Mouse (Mus musculus): ENCODE data around the gene Trim39. TPM values are rescaled to one million over a fixed set of nuclear protein-coding genes. Genes with fewer than 3 reads are reported as not detected.
"Not testable (repeated sequence)": the region's sequence is repeated elsewhere in the genome, so short reads cannot be mapped to it uniquely, and the experiment has no call there.

The Trim39 gene
- polyA plus RNA-seq, 1 experiment: 5.1 TPM

DNA sequence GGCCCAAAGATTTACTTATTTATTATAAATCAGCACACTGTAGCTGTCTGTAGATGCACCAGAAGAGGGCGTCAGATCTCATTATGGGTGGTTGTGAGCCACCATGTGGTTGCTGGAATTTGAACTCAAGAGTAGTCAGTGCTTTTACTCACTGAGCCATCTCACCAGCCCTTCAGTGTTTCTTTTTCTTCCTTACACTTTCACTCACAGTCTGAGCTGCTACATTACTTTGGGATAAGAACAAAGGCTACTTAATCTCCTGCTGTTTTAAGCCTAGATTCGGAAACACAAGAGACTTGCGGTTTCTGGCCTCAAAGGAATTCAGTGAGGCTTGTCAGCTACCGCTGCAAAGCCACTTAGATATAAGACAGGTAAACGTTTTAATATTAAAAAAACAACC, 28.0 kb downstream of the Trim39 start:
- Histone ChIP-seq H3K36me3 (ENCODE audit: control insufficient read depth, insufficient read depth) (no peaks in the 10 kb centered on the region), H3K79me3 (ENCODE audit: low read depth) (no peaks in the 10 kb centered on the region), H3ac (ENCODE audit: control insufficient read depth, insufficient read length, low read depth) (no peak overlapping the region), H3K4me3 (ENCODE audit: insufficient read depth, poor library complexity, severe bottlenecking) (no peak overlapping the region), H3K27me3 (ENCODE audit: control insufficient read depth, insufficient read depth, insufficient read length) (no peaks in the 10 kb centered on the region), H3K79me2 (ENCODE audit: control insufficient read depth, insufficient read depth) (no peaks in the 10 kb centered on the region)
- TF ChIP-seq USF1 (IDR thresholded peaks at IDR 0.05; ENCODE audit: low read depth) (no peak), FOSL1 (IDR thresholded peaks at IDR 0.05; ENCODE audit: insufficient read depth, low read length, poor library complexity, severe bottlenecking) (no peak), CTCF (IDR thresholded peaks at IDR 0.05; ENCODE audit: control insufficient read depth, insufficient read depth, insufficient read length) (no peak), CEBPB (IDR thresholded peaks at IDR 0.05; ENCODE audit: low read depth) (no peak), MYOD1 (IDR thresholded peaks at IDR 0.05; ENCODE audit: control insufficient read depth, insufficient read length, low read depth) (no peak), MAX (IDR thresholded peaks at IDR 0.05) (no peak)

DNA sequence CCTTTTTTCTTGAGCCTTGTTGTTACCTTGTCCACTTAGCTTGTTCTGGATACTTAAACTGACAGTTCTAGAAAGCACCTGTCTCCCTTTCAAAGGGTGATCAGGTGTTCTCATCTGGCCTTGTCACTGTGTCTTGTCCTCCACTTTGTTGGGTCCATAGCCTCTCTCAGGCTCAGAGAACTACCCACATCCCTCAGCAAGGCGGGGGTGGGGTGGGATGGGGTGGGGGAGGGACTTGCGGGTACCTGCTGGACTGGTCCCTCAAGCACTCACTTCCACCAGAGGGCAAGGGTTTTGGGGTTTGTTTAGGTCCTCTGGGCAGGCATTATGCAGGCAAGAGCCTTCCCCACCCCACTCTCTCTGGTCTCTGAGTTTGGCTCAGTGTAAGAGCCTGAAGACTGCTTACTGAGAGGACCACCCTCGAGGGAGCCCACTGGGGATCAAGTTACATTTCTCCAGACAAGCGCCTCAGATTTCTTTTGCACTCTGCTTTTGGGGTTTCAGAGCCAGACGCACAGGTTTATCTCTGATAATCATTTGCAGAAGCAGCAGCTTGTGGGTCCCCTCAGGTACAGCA, 31.3 kb downstream of the Trim39 start:
- Histone ChIP-seq H3ac (ENCODE audit: control insufficient read depth, insufficient read length, low read depth) (no peak overlapping the region), H3K79me3 (ENCODE audit: low read depth) (no peaks in the 10 kb centered on the region), H3K36me3 (ENCODE audit: control insufficient read depth, insufficient read depth) (no peaks in the 10 kb centered on the region), H3K27me3 (ENCODE audit: control insufficient read depth, insufficient read depth, insufficient read length) (no peaks in the 10 kb centered on the region), H3K79me2 (ENCODE audit: control insufficient read depth, insufficient read depth) (no peaks in the 10 kb centered on the region), H3K4me3 (ENCODE audit: insufficient read depth, poor library complexity, severe bottlenecking) (no peak overlapping the region)
- no peak for TF ChIP-seq MYOG (IDR thresholded peaks at IDR 0.05; ENCODE audit: control insufficient read depth, extremely low read depth, insufficient read length)
- TF ChIP-seq MYOD1 (IDR thresholded peaks at IDR 0.05; ENCODE audit: control insufficient read depth, insufficient read length, low read depth): no peak
- TF ChIP-seq CEBPB (IDR thresholded peaks at IDR 0.05; ENCODE audit: low read depth): no peak
- no peak for TF ChIP-seq MAX (IDR thresholded peaks at IDR 0.05)
- no peak for TF ChIP-seq USF1 (IDR thresholded peaks at IDR 0.05; ENCODE audit: low read depth)
- TF ChIP-seq CTCF (IDR thresholded peaks at IDR 0.05; ENCODE audit: control insufficient read depth, insufficient read depth, insufficient read length): no peak
- TF ChIP-seq FOSL1 (IDR thresholded peaks at IDR 0.05; ENCODE audit: insufficient read depth, low read length, poor library complexity, severe bottlenecking): no peak

DNA sequence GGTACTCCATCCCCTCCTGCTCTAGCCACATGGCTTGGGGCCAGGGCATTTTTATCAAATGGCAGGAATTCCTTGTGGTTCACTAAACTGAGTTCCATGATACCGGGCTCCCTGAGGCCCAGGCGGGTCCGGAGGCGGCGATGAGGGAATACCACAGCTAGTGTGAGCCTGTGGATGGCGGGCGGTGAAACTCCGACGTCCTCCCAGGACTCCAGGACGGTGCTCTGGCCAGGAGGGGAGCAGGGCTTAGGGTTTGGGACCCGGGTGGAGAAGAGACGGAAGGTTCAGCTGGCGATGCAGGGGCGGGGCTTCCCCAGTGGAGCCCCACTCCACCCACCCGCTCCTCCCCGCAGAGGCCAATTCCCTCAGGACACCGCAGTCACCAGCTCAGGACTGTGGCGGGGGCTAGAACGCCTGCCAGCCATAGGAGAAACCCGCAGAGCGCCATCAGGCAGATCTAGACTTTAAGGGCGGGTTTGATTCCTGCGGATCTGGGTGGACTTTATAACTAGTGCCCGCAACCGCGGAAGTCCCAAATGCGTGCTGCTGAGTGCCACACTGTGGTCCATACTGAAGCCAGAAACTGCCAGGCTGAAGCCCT, 34.6 kb downstream of the Trim39 start:
- TF ChIP-seq CEBPB (IDR thresholded peaks at IDR 0.05; ENCODE audit: low read depth) (no peak), MAX (IDR thresholded peaks at IDR 0.05) (no peak), FOSL1 (IDR thresholded peaks at IDR 0.05; ENCODE audit: insufficient read depth, low read length, poor library complexity, severe bottlenecking) (no peak), MYOD1 (IDR thresholded peaks at IDR 0.05; ENCODE audit: control insufficient read depth, insufficient read length, low read depth) (no peak), MYOG (IDR thresholded peaks at IDR 0.05; ENCODE audit: control insufficient read depth, extremely low read depth, insufficient read length) (no peak)
- H3ac ChIP-seq (ENCODE audit: control insufficient read depth, insufficient read length, low read depth): peak overlapping the region; percentile 31

DNA sequence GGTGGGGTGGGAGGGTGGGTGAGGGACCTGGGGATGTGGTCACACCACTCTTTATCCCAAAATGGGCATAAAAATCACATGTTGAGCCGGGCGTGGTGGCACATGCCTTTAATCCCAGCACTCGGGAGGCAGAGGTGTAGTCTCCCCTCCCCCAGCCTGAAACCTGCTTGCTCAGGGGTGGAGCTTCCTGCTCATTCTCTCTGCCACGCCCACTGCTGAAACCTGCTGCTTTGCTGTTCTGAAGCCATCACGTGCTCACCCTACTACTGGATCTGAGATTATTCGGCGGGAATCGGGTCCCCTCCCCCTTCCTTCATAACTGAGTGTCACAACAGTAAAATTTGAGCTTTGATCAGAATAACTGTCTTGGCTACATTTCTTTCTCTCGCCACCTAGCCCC, 36.7 kb downstream of the Trim39 start:
- H3K36me3 ChIP-seq (ENCODE audit: control insufficient read depth, insufficient read depth); H3K79me3 ChIP-seq (ENCODE audit: low read depth); H3K27me3 ChIP-seq (ENCODE audit: control insufficient read depth, insufficient read depth, insufficient read length); H3K79me2 ChIP-seq (ENCODE audit: control insufficient read depth, insufficient read depth); H3K4me3 ChIP-seq (ENCODE audit: insufficient read depth, poor library complexity, severe bottlenecking); H3ac ChIP-seq (ENCODE audit: control insufficient read depth, insufficient read length, low read depth): not testable (repeated sequence)

More for the DNA sequence above, 34.6 kb downstream of the Trim39 start:
- Histone ChIP-seq H3K4me3 (ENCODE audit: insufficient read depth, poor library complexity, severe bottlenecking) (no peak overlapping the region), H3K36me3 (ENCODE audit: control insufficient read depth, insufficient read depth) (no peaks in the 10 kb centered on the region), H3K79me3 (ENCODE audit: low read depth) (no peaks in the 10 kb centered on the region), H3K79me2 (ENCODE audit: control insufficient read depth, insufficient read depth) (no peaks in the 10 kb centered on the region), H3K27me3 (ENCODE audit: control insufficient read depth, insufficient read depth, insufficient read length) (peaks cover 7% of the 10 kb centered on the region)

DNA sequence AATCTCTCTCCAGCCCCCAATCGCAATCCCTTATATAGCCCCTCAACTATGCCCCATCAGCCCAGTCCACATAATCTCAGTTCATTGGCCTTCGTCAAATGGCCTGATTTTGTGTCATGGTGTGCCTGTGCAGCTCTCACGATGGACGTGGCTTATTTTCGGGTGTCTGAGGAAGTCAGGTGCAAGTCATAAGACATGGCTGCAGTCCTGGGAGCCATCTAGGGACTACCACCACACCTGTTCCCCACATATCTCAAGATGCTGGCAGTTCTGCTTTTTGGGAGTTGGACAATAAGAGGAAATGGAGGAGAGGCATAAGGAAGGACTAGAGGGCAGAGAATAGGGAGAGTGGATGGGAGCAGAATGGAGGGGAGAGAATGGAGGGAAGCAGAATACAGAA, 38.5 kb downstream of the Trim39 start:
- H3K4me3 ChIP-seq (ENCODE audit: insufficient read depth, poor library complexity, severe bottlenecking): no peak overlapping the region
- H3K79me2 ChIP-seq (ENCODE audit: control insufficient read depth, insufficient read depth): no peaks in the 10 kb centered on the region
- no peaks in the 10 kb centered on the region for H3K36me3 ChIP-seq (ENCODE audit: control insufficient read depth, insufficient read depth)
- TF ChIP-seq FOSL1 (IDR thresholded peaks at IDR 0.05; ENCODE audit: insufficient read depth, low read length, poor library complexity, severe bottlenecking) (no peak), CTCF (IDR thresholded peaks at IDR 0.05; ENCODE audit: control insufficient read depth, insufficient read depth, insufficient read length) (no peak), USF1 (IDR thresholded peaks at IDR 0.05; ENCODE audit: low read depth) (no peak), CEBPB (IDR thresholded peaks at IDR 0.05; ENCODE audit: low read depth) (no peak), MAX (IDR thresholded peaks at IDR 0.05) (no peak), MYOD1 (IDR thresholded peaks at IDR 0.05; ENCODE audit: control insufficient read depth, insufficient read length, low read depth) (no peak), MYOG (IDR thresholded peaks at IDR 0.05; ENCODE audit: control insufficient read depth, extremely low read depth, insufficient read length) (no peak)
- H3ac ChIP-seq (ENCODE audit: control insufficient read depth, insufficient read length, low read depth): no peak overlapping the region
- H3K27me3 ChIP-seq (ENCODE audit: control insufficient read depth, insufficient read depth, insufficient read length): peaks cover 14% of the 10 kb centered on the region
- no peaks in the 10 kb centered on the region for H3K79me3 ChIP-seq (ENCODE audit: low read depth)

DNA sequence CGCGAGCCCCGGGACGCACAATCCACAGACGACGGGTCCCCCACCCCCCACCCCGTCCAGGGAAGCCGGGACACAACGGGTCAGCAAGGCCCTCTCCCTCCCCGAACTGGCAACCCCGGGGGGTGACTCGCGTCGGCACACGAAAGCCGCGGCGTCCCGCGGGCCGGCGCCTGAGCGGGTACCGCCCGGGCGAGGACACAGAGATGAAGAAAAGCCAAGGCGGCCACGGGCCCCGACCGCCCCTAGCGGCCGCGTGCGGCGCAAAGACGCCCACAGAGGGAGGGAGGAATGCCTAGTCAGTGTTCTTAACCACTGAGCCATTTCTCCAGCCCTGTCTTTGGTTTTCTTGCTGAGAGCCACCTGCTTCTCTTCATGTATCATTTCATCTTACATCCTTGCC, 40.7 kb downstream of the Trim39 start:
- TF ChIP-seq FOSL1 (IDR thresholded peaks at IDR 0.05; ENCODE audit: insufficient read depth, low read length, poor library complexity, severe bottlenecking) (no peak), CTCF (IDR thresholded peaks at IDR 0.05; ENCODE audit: control insufficient read depth, insufficient read depth, insufficient read length) (peak; percentile 81), MAX (IDR thresholded peaks at IDR 0.05) (no peak), MYOD1 (IDR thresholded peaks at IDR 0.05; ENCODE audit: control insufficient read depth, insufficient read length, low read depth) (no peak), CEBPB (IDR thresholded peaks at IDR 0.05; ENCODE audit: low read depth) (no peak)
- Histone ChIP-seq H3ac (ENCODE audit: control insufficient read depth, insufficient read length, low read depth) (no peak overlapping the region), H3K79me3 (ENCODE audit: low read depth) (no peaks in the 10 kb centered on the region), H3K79me2 (ENCODE audit: control insufficient read depth, insufficient read depth) (no peaks in the 10 kb centered on the region), H3K27me3 (ENCODE audit: control insufficient read depth, insufficient read depth, insufficient read length) (peaks cover 20% of the 10 kb centered on the region), H3K36me3 (ENCODE audit: control insufficient read depth, insufficient read depth) (no peaks in the 10 kb centered on the region), H3K4me3 (ENCODE audit: insufficient read depth, poor library complexity, severe bottlenecking) (no peak overlapping the region)

Data from C2C12 (cell line).